Mouse (Mus musculus): Measurements from ENCODE around the gene Hist1h2bb.

- no peak for TF ChIP-seq CTCF (IDR thresholded peaks at IDR 0.05; ENCODE audit: borderline replicate concordance, control insufficient read depth, extremely low read depth, insufficient read depth, low read length, poor library complexity)
- TF ChIP-seq POLR2A (IDR thresholded peaks at IDR 0.05; ENCODE audit: control insufficient read depth, extremely low read depth, insufficient read depth, low read length, poor library complexity), result peak; percentile 72
Observed at GRCm38 (mm10) chr13:23760972-23761864, 14.7 kb downstream of the Hist1h2bb start, which contains the start of gene Hist1h4a.
